Mouse (Mus musculus): ENCODE data around the gene Enc1. TPM values are rescaled to one million over a fixed set of nuclear protein-coding genes. Genes with fewer than 3 reads are reported as not detected.

Enc1 gene
- polyA plus RNA-seq, 1 experiment from 2014 or later, result 5.7 TPM

DNA sequence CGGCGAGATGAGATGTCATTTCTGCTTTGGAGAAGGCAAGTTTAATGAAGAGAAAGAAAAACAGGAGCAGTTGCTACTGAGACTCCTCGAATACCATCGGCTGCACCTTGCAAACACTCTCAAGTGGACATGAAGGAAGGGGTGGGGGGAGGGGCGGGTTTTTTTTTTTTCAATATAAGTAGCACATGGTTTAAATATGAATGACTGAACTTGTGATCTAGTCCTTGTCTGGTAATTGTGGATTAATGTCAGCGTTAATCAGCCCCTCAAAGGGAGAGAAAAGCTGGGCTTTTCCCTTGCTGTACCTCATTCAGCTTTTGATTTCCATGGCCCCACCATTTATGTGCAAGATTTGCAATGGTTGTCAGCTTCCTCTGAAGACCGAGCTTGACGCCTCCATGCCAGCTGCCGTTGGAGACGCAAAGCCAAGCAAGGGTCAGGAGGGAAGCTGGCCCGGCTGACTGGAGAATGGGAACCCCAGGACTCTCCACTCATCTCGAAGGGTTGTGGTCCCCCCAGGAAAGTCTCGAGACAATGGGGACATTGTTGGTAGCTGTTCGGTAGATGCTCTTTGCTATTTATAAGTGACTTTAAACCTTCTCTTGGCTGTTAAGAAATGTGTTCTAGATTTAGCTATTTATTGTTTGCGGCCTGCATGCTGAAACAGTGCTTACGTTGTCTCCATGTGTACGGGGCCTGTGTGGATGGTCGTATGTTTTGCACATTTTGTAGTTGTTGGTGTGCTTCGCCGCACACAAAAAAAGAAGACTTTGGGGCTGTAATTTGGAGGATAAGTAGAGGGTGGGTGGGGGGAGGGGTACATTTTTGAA, 9.9 kb downstream of the Enc1 start:
- Histone ChIP-seq H3K27me3 (replicated peaks) (no peaks in the 10 kb centered on the region), H3K9ac (no peak overlapping the region), H3K36me3 (peaks cover 57% of the 10 kb centered on the region), H3K9me3 (replicated peaks) (no peaks in the 10 kb centered on the region), H3K4me1 (replicated peaks) (peaks cover 58% of the 10 kb centered on the region), H3K4me2 (no peak overlapping the region), H3K4me3 (no peak overlapping the region), H3K27ac (ENCODE audit: poor library complexity, severe bottlenecking) (no peak overlapping the region)
- ATAC-seq (ENCODE audit: insufficient number of reproducible peaks, low FRiP score), result no peak
- 79% methylated on average over 20 of the region's 20 CpGs for WGBS

DNA sequence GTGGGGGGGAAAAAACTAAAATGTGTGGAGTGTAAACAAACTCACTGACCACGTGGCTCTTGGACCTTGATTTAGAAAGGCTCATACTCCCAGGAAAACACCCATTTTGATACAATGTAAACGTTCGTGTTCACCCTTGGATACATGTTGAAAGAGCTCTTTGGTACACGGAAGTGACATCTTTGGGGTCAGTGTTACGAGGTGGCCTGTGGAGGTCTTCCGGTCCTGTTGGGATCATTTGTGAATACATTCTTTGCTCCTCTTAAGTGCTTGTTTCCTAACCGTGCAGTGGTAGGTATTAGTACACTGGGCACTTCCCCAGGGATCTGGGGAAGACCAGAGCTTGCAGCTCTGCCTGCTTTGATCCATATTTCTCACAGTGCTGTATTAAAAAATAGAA, 10.8 kb downstream of the Enc1 start:
- whole genome bisulfite sequencing, result 75% methylated on average over 7 of the region's 7 CpGs
- H3K27ac ChIP-seq (ENCODE audit: poor library complexity, severe bottlenecking), result no peak overlapping the region
- no peak overlapping the region for H3K4me2 ChIP-seq
- no peaks in the 10 kb centered on the region for H3K9me3 ChIP-seq (replicated peaks)
- H3K36me3 ChIP-seq, result peaks cover 47% of the 10 kb centered on the region
- H3K4me1 ChIP-seq (replicated peaks), result peaks cover 57% of the 10 kb centered on the region
- no peak overlapping the region for H3K4me3 ChIP-seq
- no peak overlapping the region for H3K9ac ChIP-seq
- H3K27me3 ChIP-seq (replicated peaks), result no peaks in the 10 kb centered on the region
- ATAC-seq (ENCODE audit: insufficient number of reproducible peaks, low FRiP score), result no peak

DNA sequence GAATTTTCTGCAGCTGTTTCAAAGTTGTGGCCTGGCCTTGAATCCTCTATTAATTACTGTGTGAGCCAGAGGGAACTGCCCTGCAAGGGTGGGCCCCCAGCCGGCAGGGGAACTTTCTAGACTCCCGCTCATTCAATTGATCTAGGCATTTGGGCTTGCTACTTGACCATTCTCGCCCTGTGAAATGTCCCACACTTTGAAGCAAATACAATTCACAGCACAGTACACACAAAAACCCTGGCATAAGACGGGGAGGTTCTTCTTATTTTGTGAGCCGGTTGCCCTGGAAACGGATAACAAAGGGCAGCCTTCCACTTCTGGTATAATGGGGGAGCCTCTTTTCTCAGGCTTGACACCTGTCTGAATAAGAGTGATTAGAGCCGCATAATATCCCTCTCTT, 11.6 kb downstream of the Enc1 start:
- no peak overlapping the region for H3K9ac ChIP-seq
- no peaks in the 10 kb centered on the region for H3K9me3 ChIP-seq (replicated peaks)
- peaks cover 55% of the 10 kb centered on the region for H3K4me1 ChIP-seq (replicated peaks)
- no peak for ATAC-seq (ENCODE audit: insufficient number of reproducible peaks, low FRiP score)
- no peak overlapping the region for H3K4me2 ChIP-seq
- WGBS, result 66% methylated on average over 7 of the region's 7 CpGs
- peaks cover 40% of the 10 kb centered on the region for H3K36me3 ChIP-seq
- no peak overlapping the region for H3K4me3 ChIP-seq
- H3K27ac ChIP-seq (ENCODE audit: poor library complexity, severe bottlenecking), result no peak overlapping the region; the same call in 1 of the 2 replicates
- H3K27me3 ChIP-seq (replicated peaks), result no peaks in the 10 kb centered on the region

DNA sequence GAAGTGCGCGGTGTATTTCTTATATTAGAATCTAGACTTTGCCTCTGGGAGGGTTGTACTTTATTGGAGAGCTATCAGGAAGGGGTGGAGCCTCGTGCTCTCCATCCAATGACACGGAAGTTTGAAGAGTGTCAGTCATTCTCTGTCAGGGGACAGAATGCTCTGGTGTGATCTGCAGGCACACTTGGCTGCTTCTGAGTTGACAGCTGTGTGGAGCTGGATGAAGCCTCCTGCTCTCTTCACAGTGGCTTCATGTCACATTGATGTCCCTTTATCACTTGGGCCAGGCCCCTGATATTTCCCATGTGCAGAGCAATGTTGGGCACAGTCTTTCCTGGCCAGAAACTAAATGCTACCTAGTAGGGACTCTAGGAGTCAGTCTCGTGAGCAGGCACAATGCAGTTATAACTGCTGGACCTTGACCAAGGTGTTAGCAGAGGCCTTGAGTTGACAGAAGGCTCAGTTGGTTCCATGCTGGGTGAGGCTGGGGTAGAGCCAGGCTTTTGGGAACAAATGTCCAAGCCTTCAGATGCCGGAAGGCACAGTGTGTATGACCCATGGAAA, 12.6 kb downstream of the Enc1 start:
- WGBS, result 60% methylated on average over 6 of the region's 6 CpGs
- H3K4me2 ChIP-seq, result no peak overlapping the region
- peaks cover 45% of the 10 kb centered on the region for H3K4me1 ChIP-seq (replicated peaks)
- H3K27ac ChIP-seq (ENCODE audit: poor library complexity, severe bottlenecking), result no peak overlapping the region
- no peak overlapping the region for H3K9ac ChIP-seq
- no peak for ATAC-seq (ENCODE audit: insufficient number of reproducible peaks, low FRiP score)
- H3K36me3 ChIP-seq, result peaks cover 31% of the 10 kb centered on the region
- H3K27me3 ChIP-seq (replicated peaks), result 0 out of 2 replicates have a peak, but pooled peaks cover under 1% of the 10 kb centered on the region
- H3K9me3 ChIP-seq (replicated peaks), result no peaks in the 10 kb centered on the region
- H3K4me3 ChIP-seq, result no peak overlapping the region

DNA sequence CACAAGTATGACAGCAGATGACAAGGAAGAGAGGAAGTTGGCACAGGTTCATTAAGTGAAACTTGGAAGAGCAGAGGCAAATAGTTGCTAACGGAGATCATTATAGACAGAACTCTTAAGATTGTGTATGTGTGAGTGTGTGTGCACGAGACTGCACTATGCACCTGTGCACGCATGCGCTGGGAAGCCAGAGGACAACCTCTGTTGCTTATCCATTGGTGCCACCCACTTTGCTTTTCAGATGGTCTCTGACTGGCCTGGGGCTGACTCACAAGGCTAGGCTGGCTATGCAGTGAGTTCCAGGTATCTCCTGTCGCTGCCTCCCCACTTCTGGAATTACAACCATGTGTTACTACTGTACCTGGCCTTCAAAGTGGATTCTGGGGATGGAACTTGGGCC, 13.1 kb downstream of the Enc1 start:
- peaks cover 41% of the 10 kb centered on the region for H3K4me1 ChIP-seq (replicated peaks)
- 0 out of 2 replicates have a peak, but pooled peaks cover 6% of the 10 kb centered on the region for H3K27me3 ChIP-seq (replicated peaks)
- ATAC-seq (ENCODE audit: insufficient number of reproducible peaks, low FRiP score), result no peak
- 92% methylated on average over 5 of the region's 5 CpGs for WGBS
- H3K4me2 ChIP-seq, result no peak overlapping the region
- H3K9me3 ChIP-seq (replicated peaks), result no peaks in the 10 kb centered on the region
- H3K4me3 ChIP-seq, result no peak overlapping the region
- peaks cover 28% of the 10 kb centered on the region for H3K36me3 ChIP-seq
- H3K27ac ChIP-seq (ENCODE audit: poor library complexity, severe bottlenecking), result no peak overlapping the region
- H3K9ac ChIP-seq, result no peak overlapping the region

DNA sequence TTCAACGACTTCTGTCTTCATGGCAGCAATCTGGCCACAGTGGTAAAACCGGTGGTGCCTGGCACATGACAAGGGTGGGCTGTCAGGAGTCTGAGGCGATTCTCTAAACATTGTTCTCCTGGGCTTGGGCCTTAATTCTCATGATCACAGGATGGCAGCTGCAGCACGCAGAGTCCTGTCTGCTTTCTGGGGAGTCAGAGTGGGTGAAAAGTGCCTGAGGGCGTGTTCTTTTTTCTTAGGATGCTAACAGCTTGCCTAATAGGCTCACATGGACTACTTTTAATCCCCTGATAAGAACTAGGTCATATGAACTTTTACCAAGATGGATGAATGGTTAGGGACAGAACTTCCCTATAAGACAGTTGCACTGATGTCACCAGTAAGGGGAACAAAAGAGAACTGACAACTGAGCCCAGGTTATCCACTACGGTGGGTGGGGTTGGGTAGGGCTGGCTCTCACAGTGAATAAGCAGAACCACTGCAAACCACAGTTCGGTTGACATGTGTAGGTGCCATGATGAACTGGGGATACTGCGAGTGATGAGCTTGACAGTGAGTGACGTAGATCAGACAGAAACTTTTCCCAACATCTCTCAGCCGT, 13.8 kb downstream of the Enc1 start:
- Histone ChIP-seq H3K4me2 (no peak overlapping the region), H3K9me3 (replicated peaks) (no peaks in the 10 kb centered on the region), H3K4me3 (no peak overlapping the region), H3K27ac (ENCODE audit: poor library complexity, severe bottlenecking) (no peak overlapping the region), H3K27me3 (replicated peaks) (0 out of 2 replicates have a peak, but pooled peaks cover 8% of the 10 kb centered on the region), H3K9ac (no peak overlapping the region), H3K36me3 (peaks cover 28% of the 10 kb centered on the region), H3K4me1 (replicated peaks) (peaks cover 34% of the 10 kb centered on the region)
- WGBS, result 76% methylated on average over 10 of the region's 10 CpGs
- no peak for ATAC-seq (ENCODE audit: insufficient number of reproducible peaks, low FRiP score)

DNA sequence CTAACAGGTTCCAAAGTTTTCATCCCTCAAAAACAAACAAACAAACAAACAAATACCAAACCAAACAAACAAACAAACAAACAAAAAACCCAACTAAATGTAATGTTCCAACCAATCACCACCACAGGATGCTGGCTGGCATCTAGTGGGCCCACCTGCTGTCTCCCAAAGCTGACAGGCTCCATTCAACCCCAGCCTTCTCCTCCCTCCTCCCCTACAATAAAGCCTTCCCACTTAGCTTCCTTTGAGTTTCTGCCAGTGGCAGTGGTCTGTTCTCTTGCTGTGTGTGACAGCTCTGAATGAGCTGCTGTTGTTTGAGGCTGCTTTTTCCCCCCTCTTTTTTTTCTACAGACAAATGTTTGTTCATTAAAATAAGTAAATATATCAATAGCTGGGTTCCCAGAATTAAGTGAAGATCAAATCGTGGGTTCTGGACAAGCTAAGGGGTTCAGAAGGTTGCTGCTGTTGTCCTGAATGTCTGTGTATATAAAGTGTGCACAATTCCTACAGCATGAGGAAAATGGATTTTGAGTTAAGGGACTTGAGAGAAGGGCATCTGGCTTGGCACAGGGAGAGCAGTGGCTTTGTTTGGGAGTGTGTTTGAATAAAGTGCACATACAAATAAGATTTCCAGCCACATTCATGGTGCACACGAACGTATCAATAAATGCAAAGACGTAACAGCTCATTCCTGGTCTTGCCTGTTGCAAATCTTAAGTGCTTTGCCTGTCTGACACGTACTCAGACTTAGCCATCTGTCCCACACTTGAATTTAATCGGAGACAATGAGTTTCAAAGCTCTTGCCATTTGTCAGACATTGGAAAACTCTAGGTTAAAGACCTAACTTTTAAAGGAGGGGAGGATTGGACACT, 15.3 kb downstream of the Enc1 start:
- H3K9me3 ChIP-seq (replicated peaks), result no peaks in the 10 kb centered on the region
- H3K4me1 ChIP-seq (replicated peaks), result peaks cover 28% of the 10 kb centered on the region; the same call in 1 of the 2 replicates
- ATAC-seq (ENCODE audit: insufficient number of reproducible peaks, low FRiP score), result no peak
- H3K36me3 ChIP-seq, result peaks cover 16% of the 10 kb centered on the region
- 0 out of 2 replicates have a peak, but pooled peaks cover 8% of the 10 kb centered on the region for H3K27me3 ChIP-seq (replicated peaks)
- H3K27ac ChIP-seq (ENCODE audit: poor library complexity, severe bottlenecking), result no peak overlapping the region
- WGBS, result 60% methylated on average over 6 of the region's 6 CpGs
- H3K4me3 ChIP-seq, result no peak overlapping the region
- no peak overlapping the region for H3K4me2 ChIP-seq
- no peak overlapping the region for H3K9ac ChIP-seq

DNA sequence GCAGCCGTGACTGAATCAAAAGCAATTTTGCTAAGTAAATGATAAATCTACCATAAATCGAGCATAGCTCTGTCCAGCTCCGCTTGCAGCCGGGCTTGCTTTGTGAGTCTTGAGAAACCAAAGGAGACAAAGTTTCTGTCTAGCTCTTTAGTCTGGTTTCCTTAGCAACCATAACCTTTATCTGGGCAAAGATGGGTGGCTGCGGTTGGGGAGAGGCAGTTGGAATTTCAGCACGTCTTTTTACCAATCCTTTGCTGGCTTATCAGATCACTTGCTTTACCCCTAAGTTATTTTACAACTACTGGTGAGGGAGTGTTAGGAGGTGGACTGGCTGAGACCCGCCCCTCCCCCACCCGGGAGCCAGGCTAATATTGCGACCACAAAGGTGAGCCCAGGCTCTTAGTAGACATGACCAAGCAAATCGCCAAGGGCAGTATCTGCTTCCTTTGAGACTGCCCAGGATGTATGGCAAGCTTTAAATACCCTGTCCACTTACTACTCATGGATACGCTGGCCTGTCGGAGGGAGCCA, 16.0 kb downstream of the Enc1 start:
- H3K9ac ChIP-seq, result no peak overlapping the region
- no peaks in the 10 kb centered on the region for H3K9me3 ChIP-seq (replicated peaks)
- peaks cover 28% of the 10 kb centered on the region; the same call in 1 of the 2 replicates for H3K4me1 ChIP-seq (replicated peaks)
- H3K36me3 ChIP-seq, result peaks cover 9% of the 10 kb centered on the region
- no peak for ATAC-seq (ENCODE audit: insufficient number of reproducible peaks, low FRiP score)
- no peak overlapping the region for H3K4me2 ChIP-seq
- no peak overlapping the region for H3K4me3 ChIP-seq
- H3K27ac ChIP-seq (ENCODE audit: poor library complexity, severe bottlenecking), result no peak overlapping the region
- 0 out of 2 replicates have a peak, but pooled peaks cover 8% of the 10 kb centered on the region for H3K27me3 ChIP-seq (replicated peaks)
- WGBS, result 48% methylated on average over 12 of the region's 12 CpGs

DNA sequence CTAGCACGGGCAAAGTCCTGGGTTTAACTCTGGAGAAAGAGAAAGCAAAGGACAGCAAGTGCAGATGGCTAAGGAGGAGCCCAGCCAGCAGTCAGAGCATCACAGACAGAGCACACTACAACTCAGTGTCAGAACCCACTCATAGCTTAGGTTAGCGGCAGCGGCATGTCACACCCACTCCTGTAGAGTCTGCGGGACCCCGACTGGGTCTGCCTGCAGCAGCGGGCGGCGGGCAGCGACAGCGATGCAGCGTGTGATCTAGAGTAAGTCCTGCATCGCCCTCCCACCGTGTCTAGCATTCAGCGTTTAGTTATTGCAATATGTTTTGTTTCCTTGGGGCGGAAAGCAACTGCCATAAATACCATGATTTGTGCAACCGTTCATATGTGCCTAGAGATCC, 18.4 kb downstream of the Enc1 start:
- Histone ChIP-seq H3K27me3 (replicated peaks) (0 out of 2 replicates have a peak, but pooled peaks cover 8% of the 10 kb centered on the region), H3K4me3 (no peak overlapping the region), H3K4me1 (replicated peaks) (peaks cover 13% of the 10 kb centered on the region; the same call in 1 of the 2 replicates), H3K9ac (no peak overlapping the region), H3K9me3 (replicated peaks) (no peaks in the 10 kb centered on the region), H3K27ac (ENCODE audit: poor library complexity, severe bottlenecking) (no peak overlapping the region), H3K36me3 (no peaks in the 10 kb centered on the region), H3K4me2 (peak overlapping the region; percentile 34)
- ATAC-seq (ENCODE audit: insufficient number of reproducible peaks, low FRiP score), result no peak
- WGBS, result 66% methylated on average over 16 of the region's 16 CpGs

DNA sequence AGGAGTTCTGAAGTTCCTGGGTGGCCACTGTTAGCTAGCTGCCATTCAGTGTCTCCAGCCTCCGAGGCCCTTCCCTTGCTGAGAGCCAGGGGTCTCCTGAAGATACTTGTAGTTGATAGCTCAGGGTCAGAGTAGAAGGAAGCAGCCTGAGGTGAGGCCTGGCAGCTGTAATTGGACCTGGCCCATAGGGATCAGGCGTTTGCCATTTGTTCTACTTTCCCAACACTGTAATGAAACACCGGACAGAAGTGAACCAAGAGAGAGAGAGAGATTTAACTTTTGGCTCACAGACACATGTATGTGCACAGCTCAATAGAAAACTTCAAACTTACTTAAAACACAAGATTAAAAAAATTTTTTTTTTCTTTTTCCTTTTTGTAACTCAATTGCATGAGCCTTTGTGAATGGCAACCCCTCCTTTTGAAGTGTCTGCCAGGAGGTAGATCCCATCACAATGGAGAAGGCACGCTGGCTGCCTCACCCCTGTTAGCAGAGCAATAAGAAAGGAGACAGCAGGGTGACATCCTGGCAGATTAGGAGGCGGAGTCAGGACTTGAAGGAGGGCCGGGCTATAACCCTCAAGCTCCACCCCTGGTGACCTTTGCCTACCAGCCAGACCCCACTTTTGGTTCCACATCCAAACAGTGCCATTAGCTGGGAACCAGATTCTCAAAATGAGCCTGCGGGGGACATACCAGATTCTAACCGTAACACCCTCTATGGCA, 19.7 kb downstream of the Enc1 start:
- ATAC-seq (ENCODE audit: insufficient number of reproducible peaks, low FRiP score), result no peak
- WGBS, result 49% methylated on average over 8 of the region's 8 CpGs
- H3K9me3 ChIP-seq (replicated peaks), result peaks cover 5% of the 10 kb centered on the region; the same call in 1 of the 2 replicates
- no peak overlapping the region for H3K4me3 ChIP-seq
- no peaks in the 10 kb centered on the region for H3K36me3 ChIP-seq
- no peak overlapping the region for H3K9ac ChIP-seq
- H3K27me3 ChIP-seq (replicated peaks), result 0 out of 2 replicates have a peak, but pooled peaks cover 8% of the 10 kb centered on the region
- no peak overlapping the region for H3K4me2 ChIP-seq
- H3K4me1 ChIP-seq (replicated peaks), result peaks cover 13% of the 10 kb centered on the region; the same call in 1 of the 2 replicates
- no peak overlapping the region for H3K27ac ChIP-seq (ENCODE audit: poor library complexity, severe bottlenecking)

Measured in heart, embryonic 12.5 days (tissue).